Mouse (Mus musculus): ENCODE data around the gene Jmjd1c. TPM values are rescaled to one million over a fixed set of nuclear protein-coding genes. Genes with fewer than 3 reads are reported as not detected.

Gene Jmjd1c
- polyA plus RNA-seq, 1 experiment from 2014 or later: 29.9 TPM

- Histone ChIP-seq H3K9ac (ENCODE audit: low read length) (no peak overlapping the region), H3K4me2 (ENCODE audit: low read depth, low read length) (no peak overlapping the region), H3K4me3 (ENCODE audit: low read length) (no peak overlapping the region), H3K27ac (ENCODE audit: low read length) (no peak overlapping the region), H3K27me3 (ENCODE audit: control insufficient read depth, insufficient read depth, low read length) (no peaks in the 10 kb centered on the region), H3K36me3 (ENCODE audit: control insufficient read depth, insufficient read depth) (no peaks in the 10 kb centered on the region), H3K4me1 (ENCODE audit: control insufficient read depth, insufficient read depth, low read length) (peaks cover 29% of the 10 kb centered on the region), H3K9me3 (replicated peaks; ENCODE audit: control insufficient read depth, low read length) (no peaks in the 10 kb centered on the region)
- ATAC-seq (replicated peaks; ENCODE audit: extremely low read depth, insufficient read depth, low FRiP score): no peak
- 59% methylated on average over 2 of the region's 2 CpGs for WGBS
Measured at GRCm38 (mm10) chr10:67197829-67198228, 101.9 kb downstream of the Jmjd1c start.

- ATAC-seq (replicated peaks; ENCODE audit: extremely low read depth, insufficient read depth, low FRiP score): no peak
- Histone ChIP-seq H3K9me3 (replicated peaks; ENCODE audit: control insufficient read depth, low read length) (no peaks in the 10 kb centered on the region), H3K27ac (ENCODE audit: low read length) (no peak overlapping the region), H3K4me1 (ENCODE audit: control insufficient read depth, insufficient read depth, low read length) (peaks cover 33% of the 10 kb centered on the region), H3K27me3 (ENCODE audit: control insufficient read depth, insufficient read depth, low read length) (no peaks in the 10 kb centered on the region), H3K36me3 (ENCODE audit: control insufficient read depth, insufficient read depth) (0 out of 2 replicates have a peak, but pooled peaks cover 6% of the 10 kb centered on the region), H3K4me2 (ENCODE audit: low read depth, low read length) (no peak overlapping the region), H3K9ac (ENCODE audit: low read length) (no peak overlapping the region), H3K4me3 (ENCODE audit: low read length) (no peak overlapping the region)
Measured at GRCm38 (mm10) chr10:67201769-67202168, 105.8 kb downstream of the Jmjd1c start.

- WGBS: 75% methylated on average over 6 of the region's 6 CpGs
- Histone ChIP-seq H3K4me2 (ENCODE audit: low read depth, low read length) (no peak overlapping the region), H3K9ac (ENCODE audit: low read length) (no peak overlapping the region), H3K9me3 (replicated peaks; ENCODE audit: control insufficient read depth, low read length) (no peaks in the 10 kb centered on the region), H3K4me1 (ENCODE audit: control insufficient read depth, insufficient read depth, low read length) (peaks cover 27% of the 10 kb centered on the region), H3K4me3 (ENCODE audit: low read length) (no peak overlapping the region), H3K27me3 (ENCODE audit: control insufficient read depth, insufficient read depth, low read length) (no peaks in the 10 kb centered on the region), H3K27ac (ENCODE audit: low read length) (no peak overlapping the region), H3K36me3 (ENCODE audit: control insufficient read depth, insufficient read depth) (0 out of 2 replicates have a peak, but pooled peaks cover 6% of the 10 kb centered on the region)
- no peak for ATAC-seq (replicated peaks; ENCODE audit: extremely low read depth, insufficient read depth, low FRiP score)
Measured at GRCm38 (mm10) chr10:67202470-67202869, 106.5 kb downstream of the Jmjd1c start.

GRCm38 (mm10) chr10:67204652-67205407, 108.9 kb downstream of the Jmjd1c start:
- Histone ChIP-seq H3K4me3 (ENCODE audit: low read length) (no peak overlapping the region), H3K27ac (ENCODE audit: low read length) (peak overlapping the region; percentile 64), H3K27me3 (ENCODE audit: control insufficient read depth, insufficient read depth, low read length) (no peaks in the 10 kb centered on the region), H3K4me2 (ENCODE audit: low read depth, low read length) (peak overlapping the region; percentile 13; the same call in 1 of the 2 replicates), H3K4me1 (ENCODE audit: control insufficient read depth, insufficient read depth, low read length) (peaks cover 21% of the 10 kb centered on the region), H3K9me3 (replicated peaks; ENCODE audit: control insufficient read depth, low read length) (no peaks in the 10 kb centered on the region), H3K36me3 (ENCODE audit: control insufficient read depth, insufficient read depth) (0 out of 2 replicates have a peak, but pooled peaks cover 6% of the 10 kb centered on the region), H3K9ac (ENCODE audit: low read length) (no peak overlapping the region)
- no peak for ATAC-seq (replicated peaks; ENCODE audit: extremely low read depth, insufficient read depth, low FRiP score)
- WGBS: 69% methylated on average over 11 of the region's 11 CpGs

- Histone ChIP-seq H3K27me3 (ENCODE audit: control insufficient read depth, insufficient read depth, low read length) (no peaks in the 10 kb centered on the region), H3K27ac (ENCODE audit: low read length) (no peak overlapping the region), H3K9me3 (replicated peaks; ENCODE audit: control insufficient read depth, low read length) (no peaks in the 10 kb centered on the region), H3K4me1 (ENCODE audit: control insufficient read depth, insufficient read depth, low read length) (peaks cover 12% of the 10 kb centered on the region; the same call in 1 of the 2 replicates), H3K4me3 (ENCODE audit: low read length) (no peak overlapping the region), H3K9ac (ENCODE audit: low read length) (no peak overlapping the region), H3K36me3 (ENCODE audit: control insufficient read depth, insufficient read depth) (peaks cover 9% of the 10 kb centered on the region; the same call in 1 of the 2 replicates), H3K4me2 (ENCODE audit: low read depth, low read length) (no peak overlapping the region)
- ATAC-seq (replicated peaks; ENCODE audit: extremely low read depth, insufficient read depth, low FRiP score): no peak
- WGBS: 71% methylated on average over 2 of the region's 2 CpGs
Measured at GRCm38 (mm10) chr10:67207931-67208330, 112.0 kb downstream of the Jmjd1c start.

- no peak overlapping the region for H3K27ac ChIP-seq (ENCODE audit: low read length)
- ATAC-seq (replicated peaks; ENCODE audit: extremely low read depth, insufficient read depth, low FRiP score): no peak
- H3K4me3 ChIP-seq (ENCODE audit: low read length): no peak overlapping the region
- H3K9ac ChIP-seq (ENCODE audit: low read length): no peak overlapping the region
- no peaks in the 10 kb centered on the region for H3K9me3 ChIP-seq (replicated peaks; ENCODE audit: control insufficient read depth, low read length)
- H3K27me3 ChIP-seq (ENCODE audit: control insufficient read depth, insufficient read depth, low read length): no peaks in the 10 kb centered on the region
- H3K4me2 ChIP-seq (ENCODE audit: low read depth, low read length): no peak overlapping the region
- peaks cover 6% of the 10 kb centered on the region; the same call in 1 of the 2 replicates for H3K36me3 ChIP-seq (ENCODE audit: control insufficient read depth, insufficient read depth)
- 66% methylated on average over 4 of the region's 4 CpGs for WGBS
- H3K4me1 ChIP-seq (ENCODE audit: control insufficient read depth, insufficient read depth, low read length): peaks cover 13% of the 10 kb centered on the region
Measured at GRCm38 (mm10) chr10:67209916-67210675, 114.2 kb downstream of the Jmjd1c start.

- Histone ChIP-seq H3K4me2 (ENCODE audit: low read depth, low read length) (no peak overlapping the region), H3K9me3 (replicated peaks; ENCODE audit: control insufficient read depth, low read length) (no peaks in the 10 kb centered on the region), H3K9ac (ENCODE audit: low read length) (no peak overlapping the region), H3K36me3 (ENCODE audit: control insufficient read depth, insufficient read depth) (peaks cover 5% of the 10 kb centered on the region; the same call in 1 of the 2 replicates), H3K27me3 (ENCODE audit: control insufficient read depth, insufficient read depth, low read length) (no peaks in the 10 kb centered on the region), H3K27ac (ENCODE audit: low read length) (no peak overlapping the region), H3K4me1 (ENCODE audit: control insufficient read depth, insufficient read depth, low read length) (peaks cover 11% of the 10 kb centered on the region), H3K4me3 (ENCODE audit: low read length) (no peak overlapping the region)
- WGBS: 93% methylated on average over 5 of the region's 5 CpGs
- no peak for ATAC-seq (replicated peaks; ENCODE audit: extremely low read depth, insufficient read depth, low FRiP score)
Measured at GRCm38 (mm10) chr10:67212031-67212430, 116.1 kb downstream of the Jmjd1c start.

GRCm38 (mm10) chr10:67213720-67214119, 117.8 kb downstream of the Jmjd1c start:
- Histone ChIP-seq H3K36me3 (ENCODE audit: control insufficient read depth, insufficient read depth) (peaks cover 14% of the 10 kb centered on the region), H3K9ac (ENCODE audit: low read length) (no peak overlapping the region), H3K4me2 (ENCODE audit: low read depth, low read length) (no peak overlapping the region), H3K9me3 (replicated peaks; ENCODE audit: control insufficient read depth, low read length) (no peaks in the 10 kb centered on the region), H3K4me1 (ENCODE audit: control insufficient read depth, insufficient read depth, low read length) (peaks cover 11% of the 10 kb centered on the region), H3K27me3 (ENCODE audit: control insufficient read depth, insufficient read depth, low read length) (no peaks in the 10 kb centered on the region), H3K4me3 (ENCODE audit: low read length) (no peak overlapping the region), H3K27ac (ENCODE audit: low read length) (no peak overlapping the region)
- 42% methylated on average over 1 of the region's 1 CpGs for WGBS
- ATAC-seq (replicated peaks; ENCODE audit: extremely low read depth, insufficient read depth, low FRiP score): no peak

- H3K36me3 ChIP-seq (ENCODE audit: control insufficient read depth, insufficient read depth): peaks cover 28% of the 10 kb centered on the region
- H3K4me1 ChIP-seq (ENCODE audit: control insufficient read depth, insufficient read depth, low read length): peaks cover 10% of the 10 kb centered on the region
- no peak for ATAC-seq (replicated peaks; ENCODE audit: extremely low read depth, insufficient read depth, low FRiP score)
- no peaks in the 10 kb centered on the region for H3K9me3 ChIP-seq (replicated peaks; ENCODE audit: control insufficient read depth, low read length)
- H3K4me3 ChIP-seq (ENCODE audit: low read length): no peak overlapping the region
- no peak overlapping the region for H3K4me2 ChIP-seq (ENCODE audit: low read depth, low read length)
- no peak overlapping the region for H3K9ac ChIP-seq (ENCODE audit: low read length)
- H3K27ac ChIP-seq (ENCODE audit: low read length): no peak overlapping the region
- H3K27me3 ChIP-seq (ENCODE audit: control insufficient read depth, insufficient read depth, low read length): no peaks in the 10 kb centered on the region
- WGBS: 83% methylated on average over 4 of the region's 4 CpGs
Measured at GRCm38 (mm10) chr10:67215133-67215532, 119.2 kb downstream of the Jmjd1c start.

Measured in heart, embryonic 16.5 days (tissue).